Mouse (Mus musculus) mature B cell (primary cell): Measurements from ENCODE around the gene Slit3.

ENCODE experiments used
- in situ Hi-C: fragments of 300-500 bp; cut with MboI; formaldehyde crosslinking; loops from 2 replicates; pipeline ENCODE4 v1.14.3; 2019

Slit3 gene

GRCm38 (mm10) chr11:35687316-35687715 is 566.3 kb downstream of the Slit3 start:
- in situ Hi-C loops = loop anchor here (25.0 kb wide), 1 partner anchor 850 kb away; the partner anchor contains the start of gene Spdl1

- in situ Hi-C loops = loop anchor here (25.0 kb wide), 1 partner anchor 853 kb away; the partner anchor contains the start of gene Spdl1
Measured at GRCm38 (mm10) chr11:35690515-35691281, 569.7 kb downstream of the Slit3 start.

- in situ Hi-C loops = loop anchor here (25.0 kb wide), 1 partner anchor 856 kb away; the partner anchor contains the start of gene Spdl1
Measured at GRCm38 (mm10) chr11:35693136-35693535, 572.1 kb downstream of the Slit3 start.

- in situ Hi-C loops = loop anchor here (25.0 kb wide), 1 partner anchor 856 kb away; the partner anchor contains the start of gene Spdl1
Measured at GRCm38 (mm10) chr11:35693625-35694024, 572.6 kb downstream of the Slit3 start.

- in situ Hi-C loops = loop anchor here (25.0 kb wide), 1 partner anchor 860 kb away; the partner anchor contains the start of gene Spdl1
Measured at GRCm38 (mm10) chr11:35697476-35697875, 576.5 kb downstream of the Slit3 start.

- in situ Hi-C loops = loop anchor here (25.0 kb wide), 1 partner anchor 862 kb away; the partner anchor contains the start of gene Spdl1
Measured at GRCm38 (mm10) chr11:35698901-35699300, 577.9 kb downstream of the Slit3 start.

- in situ Hi-C loops = no loop called here
Measured at GRCm38 (mm10) chr11:35703471-35703870, 582.4 kb downstream of the Slit3 start.

- in situ Hi-C loops = no loop called here
Measured at GRCm38 (mm10) chr11:35704381-35704780, 583.4 kb downstream of the Slit3 start.

- in situ Hi-C loops = no loop called here
Measured at GRCm38 (mm10) chr11:35704927-35705326, 583.9 kb downstream of the Slit3 start.

- in situ Hi-C loops = no loop called here
Measured at GRCm38 (mm10) chr11:35707431-35707830, 586.4 kb downstream of the Slit3 start.

- in situ Hi-C loops = no loop called here
Measured at GRCm38 (mm10) chr11:35711314-35711713, 590.3 kb downstream of the Slit3 start.

GRCm38 (mm10) chr11:35718881-35719280 is 597.9 kb downstream of the Slit3 start:
- in situ Hi-C loops = no loop called here

GRCm38 (mm10) chr11:35723876-35724275 is 602.9 kb downstream of the Slit3 start:
- in situ Hi-C loops = no loop called here

- in situ Hi-C loops = no loop called here
Measured at GRCm38 (mm10) chr11:35726341-35726846, 605.4 kb downstream of the Slit3 start.

- in situ Hi-C loops = no loop called here
Measured at GRCm38 (mm10) chr11:35728200-35728599, 607.2 kb downstream of the Slit3 start.

GRCm38 (mm10) chr11:35729186-35729585 is 608.2 kb downstream of the Slit3 start:
- in situ Hi-C loops = no loop called here

GRCm38 (mm10) chr11:35732366-35732765 is 611.3 kb downstream of the Slit3 start:
- in situ Hi-C loops = no loop called here

- in situ Hi-C loops = no loop called here
Measured at GRCm38 (mm10) chr11:35736817-35737216, 615.8 kb downstream of the Slit3 start.

GRCm38 (mm10) chr11:35737262-35737661 is 616.2 kb downstream of the Slit3 start:
- in situ Hi-C loops = no loop called here

- in situ Hi-C loops = no loop called here
Measured at GRCm38 (mm10) chr11:35738102-35738501, 617.1 kb downstream of the Slit3 start.

- in situ Hi-C loops = no loop called here
Measured at GRCm38 (mm10) chr11:35743586-35743985, 622.6 kb downstream of the Slit3 start.

- in situ Hi-C loops = no loop called here
Measured at GRCm38 (mm10) chr11:35744571-35744970, 623.5 kb downstream of the Slit3 start.

GRCm38 (mm10) chr11:35750578-35750977 is 629.6 kb downstream of the Slit3 start:
- in situ Hi-C loops = loop anchor here (25.0 kb wide), 1 partner anchor 913 kb away; the partner anchor contains the start of gene Spdl1
